In genomic region chr12:70070888-70071287, GRCm38 (mm10) we compare ENCODE assay signal across 15 mouse cellular contexts. TPM values are rescaled to one million over a fixed set of nuclear protein-coding genes. Genes with fewer than 3 reads are reported as not detected.
DNase-seq lines count a peak whose midpoint lies in the region; ATAC-seq lines count a peak whose summit lies in the region.
"Had no signal": no experiment of that assay in that cellular context is flagged by ENCODE, and none has a peak within 500 bp of the region (broad histone marks: within the 10 kb centered on the region; RNA-seq: fewer than 3 reads in every experiment).

No protein-coding gene starts in this region.

- peaks cover 12% of the 10 kb centered on the region for H3K4me1 ChIP-seq in hindbrain, embryonic 11.5 days (replicated peaks; ENCODE audit: control insufficient read depth, insufficient read depth, low read length)
- peaks cover 37% of the 10 kb centered on the region for H3K4me1 ChIP-seq in midbrain, embryonic 14.5 days (ENCODE audit: control insufficient read depth, insufficient read depth, low read length)

- H3K27ac ChIP-seq in hindbrain, embryonic 11.5 days (ENCODE audit: low read depth, low read length): peak overlapping the region; percentile 56; the same call in 1 of the 2 replicates
- H3K27ac ChIP-seq in midbrain, embryonic 14.5 days (replicated peaks; ENCODE audit: low read depth, low read length): peak overlapping the region; percentile 6
- H3K27ac ChIP-seq: kidney, embryonic 15.5 days; liver, embryonic 14.5 days; macrophage had no signal

- H3K27me3 ChIP-seq in hindbrain, embryonic 11.5 days (ENCODE audit: control insufficient read depth, insufficient read depth, low read length): no peaks in the 10 kb centered on the region
- H3K27me3 ChIP-seq in midbrain, embryonic 14.5 days (ENCODE audit: control insufficient read depth, insufficient read depth, low read length): no peaks in the 10 kb centered on the region
- H3K27me3 ChIP-seq: kidney, embryonic 15.5 days had no signal

- peak; percentile 53 for DNase-seq in brain, adult 2 months (ENCODE audit: low read depth, low spot score)
- peak; percentile 40 for DNase-seq in brain, embryonic 18.5 days (ENCODE audit: low read depth, low spot score)
- DNase-seq in hindbrain, embryonic 11.5 days (ENCODE audit: low spot score): no peak
- peak; percentile 64 for DNase-seq in midbrain, embryonic 14.5 days
- no peak for DNase-seq in thymus, postnatal 25 days
- DNase-seq in adrenal gland, postnatal 14 days: no peak
- no peak for DNase-seq in layer of hippocampus, adult 11-12 months (ENCODE audit: low spot score)
- DNase-seq: heart, postnatal 14 days; layer of hippocampus, adult 9-11 months; left cerebral cortex, postnatal 4 days; right cerebral cortex, postnatal 25 days; thymus, postnatal 14 days had no signal

- WGBS in hindbrain, embryonic 11.5 days: 70% methylated on average over 7 of the region's 7 CpGs
- 51% methylated on average over 7 of the region's 7 CpGs for WGBS in midbrain, embryonic 14.5 days

- H3K36me3 ChIP-seq in hindbrain, embryonic 11.5 days (ENCODE audit: control insufficient read depth, insufficient read depth, low read length): no peaks in the 10 kb centered on the region
- H3K36me3 ChIP-seq in midbrain, embryonic 14.5 days (ENCODE audit: control insufficient read depth, insufficient read depth, low read length): peaks cover 4% of the 10 kb centered on the region; the same call in 1 of the 2 replicates

- peak; percentile 38 for ATAC-seq in hindbrain, embryonic 11.5 days (ENCODE audit: low FRiP score)
- no peak for ATAC-seq in midbrain, embryonic 14.5 days (ENCODE audit: low FRiP score, low TSS enrichment)

- H3K4me3 ChIP-seq in hindbrain, embryonic 11.5 days (ENCODE audit: low read depth, low read length): no peak overlapping the region
- no peak overlapping the region for H3K4me3 ChIP-seq in midbrain, embryonic 14.5 days (replicated peaks; ENCODE audit: low read depth, low read length)
- H3K4me3 ChIP-seq: kidney, embryonic 15.5 days had no signal

- no peak overlapping the region for H3K4me2 ChIP-seq in hindbrain, embryonic 11.5 days (replicated peaks; ENCODE audit: low read depth, low read length)
- no peak overlapping the region for H3K4me2 ChIP-seq in midbrain, embryonic 14.5 days (ENCODE audit: low read length)
- H3K4me2 ChIP-seq: kidney, embryonic 15.5 days had no signal

- H3K9ac ChIP-seq in hindbrain, embryonic 11.5 days (ENCODE audit: low read depth, low read length): no peak overlapping the region
- no peak overlapping the region for H3K9ac ChIP-seq in midbrain, embryonic 14.5 days (replicated peaks; ENCODE audit: low read length)
- H3K9ac ChIP-seq: kidney, embryonic 15.5 days; liver, embryonic 14.5 days had no signal

- H3K9me3 ChIP-seq in hindbrain, embryonic 11.5 days (ENCODE audit: control insufficient read depth, low read length): no peaks in the 10 kb centered on the region
- H3K9me3 ChIP-seq in midbrain, embryonic 14.5 days (ENCODE audit: control insufficient read depth, low read length): no peaks in the 10 kb centered on the region
- H3K9me3 ChIP-seq: kidney, embryonic 15.5 days had no signal

RNA-seq across cellular contexts. Expression of gene Nin, which starts 42.6 kb away (rescaled TPM):
- 14.9 and 15.4 TPM in 2 replicates for polyA plus RNA-seq in hindbrain, embryonic 11.5 days (2014; fragmentation: Nextera tagmentation; extraction: Ambion mirVana)
- 15.3 and 17.1 TPM in 2 replicates for polyA plus RNA-seq in midbrain, embryonic 14.5 days (2014; fragmentation: Nextera tagmentation; extraction: Ambion mirVana)
- total RNA-seq in adrenal gland, postnatal 14 days (2021): 36.5 and 42.6 TPM in 2 replicates

Comparison
In these comparisons a context has a peak if more than half of its experiments do, and no peak if none do; other contexts are left out.
1. DNase-seq: peak in brain, adult 2 months (single experiment), brain, embryonic 18.5 days (single experiment) and midbrain, embryonic 14.5 days (single experiment); none in hindbrain, embryonic 11.5 days (single experiment), thymus, postnatal 25 days (single experiment), adrenal gland, postnatal 14 days (single experiment) and layer of hippocampus, adult 11-12 months (single experiment).